Mouse (Mus musculus) lung, postnatal 0 days (tissue): Measurements from ENCODE around the gene Cd164l2.

ENCODE experiments used
- CTCF ChIP-seq: IDR thresholded peaks from 2 replicates; pipeline ENCODE4 v1.5.1; 2016; ENCODE audit warnings: antibody characterized with exemption, mild to moderate bottlenecking
- EP300 ChIP-seq: IDR thresholded peaks from 2 replicates; pipeline ENCODE4 v1.6.1; 2016; ENCODE audit warnings: antibody characterized with exemption, mild to moderate bottlenecking, control low read depth

- no peak for TF ChIP-seq CTCF
- TF ChIP-seq EP300, result no peak
Measured at GRCm38 (mm10) chr4:133197355-133197754, 14.6 kb upstream of the Cd164l2 start.
